Mouse (Mus musculus) hindbrain, embryonic 11.5 days (tissue): ENCODE results near the gene Kcnk13. TPM values are rescaled to one million over a fixed set of nuclear protein-coding genes. Genes with fewer than 3 reads are reported as not detected.
A peak's percentile ranks its signal among the peaks of the same experiment; 100 is the strongest.

Experiments used
- ATAC-seq: fragments of 200-750 bp; cut with Nextera tagmentation; 2 replicates; pipeline ENCODE4 v1.8.0; 2017; ENCODE audit warnings: mild to moderate bottlenecking, moderate TSS enrichment, moderate library complexity; ENCODE audit not compliant: low FRiP score
- DNase-seq: peaks from one replicate; pipeline ENCODE4 v3.0.0-alpha.2; 2015; ENCODE audit warnings: low spot score
- H3K27ac ChIP-seq: fragments of 300-500 bp; sonication (generic); 2 replicates; pipeline ENCODE4 v1.5.1; 2014; ENCODE audit warnings: mild to moderate bottlenecking, low read depth, low read length
- H3K27me3 ChIP-seq: fragments of 300-500 bp; sonication (generic); 2 replicates; pipeline ENCODE4 v1.6.1; 2014; ENCODE audit warnings: mild to moderate bottlenecking, low read length, moderate library complexity, mixed read lengths; ENCODE audit not compliant: control insufficient read depth, insufficient read depth
- H3K36me3 ChIP-seq: fragments of 300-500 bp; sonication (generic); 2 replicates; pipeline ENCODE4 v1.6.1; 2014; ENCODE audit warnings: mild to moderate bottlenecking, low read length, moderate library complexity, mixed read lengths; ENCODE audit not compliant: control insufficient read depth, insufficient read depth
- H3K4me1 ChIP-seq: fragments of 300-500 bp; sonication (generic); replicated peaks from 2 replicates; pipeline ENCODE4 v1.6.1; 2014; ENCODE audit warnings: low read length, mixed read lengths; ENCODE audit not compliant: control insufficient read depth, insufficient read depth
- H3K4me2 ChIP-seq: fragments of 300-500 bp; sonication (generic); replicated peaks from 2 replicates; pipeline ENCODE4 v1.6.1; 2014; ENCODE audit warnings: mild to moderate bottlenecking, low read depth, low read length
- H3K4me3 ChIP-seq: fragments of 300-500 bp; sonication (generic); 2 replicates; pipeline ENCODE4 v1.5.1; 2014; ENCODE audit warnings: low read depth, low read length
- H3K9ac ChIP-seq: fragments of 300-500 bp; sonication (generic); 2 replicates; pipeline ENCODE4 v1.6.1; 2014; ENCODE audit warnings: low read depth, low read length
- H3K9me3 ChIP-seq: fragments of 300-500 bp; sonication (generic); 2 replicates; pipeline ENCODE4 v1.6.1; 2016; ENCODE audit warnings: low read length; ENCODE audit not compliant: control insufficient read depth
- WGBS: fragments of 180-500 bp; shearing (Covaris S2); extraction: QIAGEN DNeasy Blood & Tissue Kit; methylation state at CpG from one replicate; pipeline ENCODE4 v1.1.7; 2014; 5-methylcytosine and 5-hydroxymethylcytosine counted together
- polyA plus RNA-seq: library from polyadenylated mRNA; unstranded; fragments of >200 nt; fragmentation: Nextera tagmentation; extraction: Ambion mirVana; gene quantifications from 2 replicates; pipeline ENCODE4 v1.2.1, GENCODE M21; 2014

Gene Kcnk13
- polyA plus RNA-seq, 1 experiment from 2014 or later = 0.20 TPM

DNA sequence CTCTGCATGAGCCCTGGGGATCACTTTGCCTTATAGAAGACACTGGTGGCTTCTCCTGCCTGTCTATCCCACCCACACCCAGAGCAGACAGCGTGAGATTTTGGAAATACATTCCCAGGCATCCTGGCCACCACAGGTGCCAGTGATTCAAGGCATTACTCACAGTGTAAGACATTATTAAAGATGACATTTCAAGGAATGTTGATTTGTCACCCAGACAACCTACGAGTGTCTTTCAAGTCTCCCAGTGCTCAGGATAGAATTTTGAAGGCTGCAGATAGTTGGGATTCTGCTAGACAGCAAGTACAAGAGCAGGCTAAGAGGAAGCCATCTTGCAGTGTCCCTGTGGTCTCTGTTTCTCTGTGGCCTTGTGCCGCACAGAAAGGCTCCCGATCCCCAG, 32.1 kb upstream of the Kcnk13 start:
- H3K4me3 ChIP-seq = no peak overlapping the region
- no peak overlapping the region for H3K9ac ChIP-seq
- DNase-seq (no peak), ATAC-seq (no peak)
- H3K36me3 ChIP-seq = no peaks in the 10 kb centered on the region
- H3K9me3 ChIP-seq = no peaks in the 10 kb centered on the region
- H3K27me3 ChIP-seq = no peaks in the 10 kb centered on the region
- WGBS = 91% methylated on average over 4 of the region's 4 CpGs
- no peak overlapping the region for H3K4me2 ChIP-seq
- H3K4me1 ChIP-seq = no peaks in the 10 kb centered on the region
- no peak overlapping the region for H3K27ac ChIP-seq

DNA sequence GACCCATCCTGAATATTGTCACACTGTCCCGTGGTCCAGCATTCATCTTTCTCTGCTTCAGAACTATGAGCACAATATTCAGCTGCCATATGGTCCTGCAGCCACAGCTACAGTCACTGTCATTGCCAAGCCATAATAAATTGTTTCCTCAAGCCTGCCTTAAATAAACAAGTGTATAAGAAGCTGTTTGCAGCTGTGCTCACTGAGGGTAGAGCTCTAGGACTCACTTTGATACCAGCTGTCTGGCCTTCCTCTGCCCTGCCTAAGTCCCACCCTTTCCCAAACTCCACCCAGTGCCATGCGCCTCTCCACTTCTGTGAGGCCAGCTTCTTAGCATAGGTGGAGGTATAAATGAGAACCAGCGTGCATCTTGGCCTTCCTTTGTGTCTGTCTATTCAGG, 30.7 kb upstream of the Kcnk13 start:
- Histone ChIP-seq H3K4me1 (no peaks in the 10 kb centered on the region), H3K4me2 (no peak overlapping the region), H3K36me3 (no peaks in the 10 kb centered on the region), H3K4me3 (no peak overlapping the region), H3K27me3 (no peaks in the 10 kb centered on the region), H3K27ac (no peak overlapping the region), H3K9ac (no peak overlapping the region), H3K9me3 (no peaks in the 10 kb centered on the region)
- DNase-seq (no peak), ATAC-seq (no peak)
- WGBS = 94% methylated on average over 3 of the region's 3 CpGs

DNA sequence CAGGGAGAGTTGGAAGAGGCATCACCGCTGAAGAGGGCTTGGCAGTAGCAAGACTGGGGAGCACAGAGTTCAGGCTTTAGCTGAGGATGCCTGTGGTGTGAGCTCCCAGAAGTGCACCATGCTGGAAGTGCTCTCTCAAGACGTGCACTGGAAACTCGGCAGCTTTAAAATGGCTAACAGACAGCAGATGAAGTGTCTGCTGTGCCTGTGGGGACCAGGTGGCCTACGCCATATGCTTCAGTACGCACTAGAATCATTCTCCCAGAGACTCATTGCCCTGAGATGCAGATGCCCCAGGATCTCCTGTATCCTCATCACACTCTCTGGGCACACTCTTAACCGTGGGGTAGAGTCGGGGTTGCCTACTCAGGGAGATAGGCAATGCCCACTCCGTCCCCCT, 28.9 kb upstream of the Kcnk13 start:
- DNase-seq (no peak), ATAC-seq (no peak)
- Histone ChIP-seq H3K4me3 (no peak overlapping the region), H3K27me3 (no peaks in the 10 kb centered on the region), H3K9me3 (no peaks in the 10 kb centered on the region), H3K36me3 (no peaks in the 10 kb centered on the region), H3K4me2 (no peak overlapping the region), H3K4me1 (no peaks in the 10 kb centered on the region), H3K9ac (no peak overlapping the region), H3K27ac (no peak overlapping the region)
- 89% methylated on average over 8 of the region's 8 CpGs for WGBS

DNA sequence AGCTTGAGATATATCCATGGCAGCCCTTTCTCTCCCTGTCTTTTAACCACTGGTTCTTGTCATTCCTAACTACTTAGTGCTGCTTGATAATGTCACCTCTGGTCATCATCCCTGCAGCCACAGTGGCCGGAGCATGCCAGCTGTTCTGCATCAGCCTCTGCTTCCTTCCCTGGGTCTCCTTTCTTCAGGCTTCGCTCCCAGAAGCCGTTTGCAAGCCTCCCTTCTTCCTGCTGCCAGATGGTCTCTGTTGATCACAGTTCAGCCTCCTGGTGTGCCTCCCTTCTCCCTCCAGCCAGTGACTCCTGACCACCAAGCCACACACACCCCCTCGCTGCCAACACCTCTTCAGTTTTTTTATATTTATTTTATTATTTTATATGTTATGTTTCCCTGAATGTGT, 25.8 kb upstream of the Kcnk13 start:
- Histone ChIP-seq H3K27me3 (no peaks in the 10 kb centered on the region), H3K9ac (no peak overlapping the region), H3K36me3 (no peaks in the 10 kb centered on the region), H3K27ac (no peak overlapping the region), H3K4me1 (no peaks in the 10 kb centered on the region), H3K9me3 (no peaks in the 10 kb centered on the region), H3K4me3 (no peak overlapping the region), H3K4me2 (no peak overlapping the region)
- WGBS = 76% methylated on average over 4 of the region's 4 CpGs
- no peak for ATAC-seq
- no peak for DNase-seq

DNA sequence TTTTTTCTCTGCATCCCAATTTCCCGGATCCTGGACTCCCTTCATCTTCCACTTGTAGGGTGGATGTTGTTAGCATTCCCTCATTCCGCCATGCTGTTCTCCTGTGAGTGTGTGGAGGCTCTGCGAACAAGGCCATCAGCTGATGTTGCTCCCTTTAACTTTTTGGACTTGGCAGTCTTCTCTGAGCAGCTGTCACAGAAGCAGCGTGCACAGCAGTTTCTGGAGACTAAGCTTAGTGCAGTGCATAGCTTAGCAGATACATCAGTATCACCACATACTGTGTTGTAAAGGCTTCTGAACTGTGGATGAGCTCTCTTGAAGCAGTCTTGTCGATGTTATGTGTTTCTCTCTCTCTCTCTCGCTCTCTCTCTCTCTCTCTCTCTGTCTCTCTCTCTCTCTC, 25.1 kb upstream of the Kcnk13 start:
- H3K36me3 ChIP-seq = no peaks in the 10 kb centered on the region
- WGBS = 95% methylated on average over 6 of the region's 6 CpGs
- ATAC-seq = no peak

DNA sequence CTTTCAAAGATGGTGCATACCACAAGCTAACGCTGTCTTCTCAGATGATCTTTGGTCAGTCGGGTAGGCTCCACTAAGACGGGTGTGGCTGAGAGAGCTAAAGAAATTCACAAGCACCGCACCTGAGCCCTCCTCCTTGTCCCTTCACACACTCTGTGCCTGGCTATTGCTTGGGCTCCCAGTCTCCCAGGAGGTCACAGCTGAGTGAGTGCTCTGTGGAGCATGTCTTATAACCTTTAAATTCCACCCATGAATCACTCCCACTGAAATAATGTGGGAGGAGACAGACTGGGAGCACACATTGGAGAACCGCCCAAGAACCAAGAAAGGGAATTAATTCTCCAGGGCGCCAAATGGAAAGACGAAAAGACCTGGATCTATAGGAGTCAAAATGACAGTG, 23.6 kb upstream of the Kcnk13 start:
- Histone ChIP-seq H3K9me3 (no peaks in the 10 kb centered on the region), H3K4me3 (no peak overlapping the region), H3K9ac (no peak overlapping the region), H3K36me3 (no peaks in the 10 kb centered on the region), H3K4me2 (no peak overlapping the region), H3K4me1 (no peaks in the 10 kb centered on the region), H3K27ac (no peak overlapping the region), H3K27me3 (no peaks in the 10 kb centered on the region)
- DNase-seq = no peak
- ATAC-seq = no peak
- 86% methylated on average over 7 of the region's 7 CpGs for WGBS

More for the DNA sequence above, 25.1 kb upstream of the Kcnk13 start:
- H3K27ac ChIP-seq = no peak overlapping the region
- H3K4me1 ChIP-seq = no peaks in the 10 kb centered on the region
- H3K9ac ChIP-seq = no peak overlapping the region
- H3K9me3 ChIP-seq = no peaks in the 10 kb centered on the region
- DNase-seq = no peak
- H3K4me2 ChIP-seq = no peak overlapping the region
- H3K27me3 ChIP-seq = no peaks in the 10 kb centered on the region
- no peak overlapping the region for H3K4me3 ChIP-seq

DNA sequence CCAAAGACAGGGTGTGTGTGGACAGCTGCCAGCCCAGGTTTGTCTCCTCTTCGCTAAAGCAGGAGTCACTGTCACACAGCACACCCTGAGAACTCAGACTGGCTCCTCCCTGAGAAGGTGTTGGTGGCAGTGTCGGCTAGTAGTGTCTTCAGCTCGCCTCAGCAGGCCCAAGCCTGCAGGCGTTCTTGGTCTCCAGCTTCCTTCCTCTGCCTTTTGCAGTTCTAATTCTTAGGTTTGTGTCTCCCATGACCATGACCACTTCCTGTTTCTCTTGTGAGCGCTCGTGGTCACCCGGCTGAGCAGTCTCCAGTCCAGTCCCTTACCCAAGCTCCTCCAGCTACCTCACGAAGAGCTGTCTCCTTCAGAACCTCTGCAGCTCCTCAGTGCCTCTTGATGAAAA, 21.9 kb upstream of the Kcnk13 start:
- Histone ChIP-seq H3K36me3 (no peaks in the 10 kb centered on the region), H3K4me2 (no peak overlapping the region), H3K4me1 (no peaks in the 10 kb centered on the region), H3K9me3 (no peaks in the 10 kb centered on the region), H3K27ac (no peak overlapping the region), H3K4me3 (no peak overlapping the region), H3K9ac (no peak overlapping the region), H3K27me3 (no peaks in the 10 kb centered on the region)
- ATAC-seq (no peak), DNase-seq (no peak)
- WGBS = 89% methylated on average over 8 of the region's 8 CpGs

DNA sequence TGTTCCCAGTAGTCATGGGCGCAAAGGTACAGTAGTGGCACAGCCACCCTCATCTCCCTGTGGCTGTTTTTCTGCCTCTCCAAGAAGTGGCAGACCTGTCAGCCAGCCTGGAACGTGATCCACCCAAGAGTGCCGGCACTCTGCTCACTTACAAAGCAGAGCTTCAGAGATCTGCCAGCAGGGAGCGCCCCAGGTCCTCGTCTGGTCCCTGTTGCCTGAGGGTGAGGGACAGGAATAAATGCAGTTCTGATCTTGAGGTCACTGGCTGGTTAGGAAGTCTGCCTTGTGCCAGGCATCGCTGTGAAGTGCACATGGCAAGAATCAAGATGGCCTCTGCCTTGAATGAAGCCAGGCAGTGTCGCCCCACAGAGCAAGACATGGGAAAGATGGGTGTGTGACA, 11.4 kb upstream of the Kcnk13 start:
- 53% methylated on average over 7 of the region's 7 CpGs for WGBS
- no peak overlapping the region for H3K4me2 ChIP-seq
- peak; percentile 67 for DNase-seq
- H3K4me3 ChIP-seq = no peak overlapping the region
- H3K9ac ChIP-seq = no peak overlapping the region
- no peaks in the 10 kb centered on the region for H3K4me1 ChIP-seq
- no peak overlapping the region for H3K27ac ChIP-seq
- H3K36me3 ChIP-seq = no peaks in the 10 kb centered on the region
- ATAC-seq = no peak
- H3K27me3 ChIP-seq = no peaks in the 10 kb centered on the region
- no peaks in the 10 kb centered on the region for H3K9me3 ChIP-seq

DNA sequence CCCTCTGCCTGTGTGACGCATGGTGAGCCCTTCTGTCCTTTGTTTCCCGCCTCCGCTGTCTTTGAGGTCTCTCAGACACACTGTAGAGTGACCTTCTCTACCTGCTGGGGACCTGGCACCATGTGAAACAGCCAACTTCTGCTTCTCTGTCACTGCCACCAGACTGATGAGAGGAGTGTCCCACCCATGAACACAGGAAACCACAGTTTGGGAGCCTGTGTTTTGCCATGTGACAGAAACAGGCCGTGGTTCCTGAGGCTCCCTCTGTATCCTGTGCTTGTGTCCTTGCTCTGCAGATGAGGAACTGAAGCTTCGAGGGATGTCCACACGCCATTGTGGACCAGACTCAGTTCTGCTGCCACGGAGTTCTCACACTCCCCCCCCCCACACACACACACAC, 7.9 kb upstream of the Kcnk13 start:
- H3K27me3 ChIP-seq = no peaks in the 10 kb centered on the region

More for the DNA sequence above, 7.9 kb upstream of the Kcnk13 start:
- DNase-seq (no peak), ATAC-seq (no peak)
- no peaks in the 10 kb centered on the region for H3K36me3 ChIP-seq
- no peak overlapping the region for H3K4me2 ChIP-seq
- H3K27ac ChIP-seq = no peak overlapping the region
- no peaks in the 10 kb centered on the region for H3K4me1 ChIP-seq
- 86% methylated on average over 7 of the region's 7 CpGs for WGBS
- no peaks in the 10 kb centered on the region for H3K9me3 ChIP-seq
- H3K4me3 ChIP-seq = no peak overlapping the region
- H3K9ac ChIP-seq = no peak overlapping the region
